Mouse (Mus musculus) ES-E14 (cell line): ENCODE results near the gene Tpbg.

Experiments used
- CHD2 ChIP-seq: IDR thresholded peaks from 2 replicates; pipeline ENCODE4 v1.6.1; 2014; ENCODE audit warnings: mild to moderate bottlenecking, low read depth, low read length, inconsistent platforms
- HCFC1 ChIP-seq: IDR thresholded peaks from 2 replicates; pipeline ENCODE4 v1.6.1; 2012; ENCODE audit warnings: low read length, inconsistent platforms, borderline replicate concordance; ENCODE audit not compliant: insufficient read depth
- MAFK ChIP-seq: IDR thresholded peaks from 2 replicates; pipeline ENCODE4 v1.6.1; 2014; ENCODE audit warnings: mild to moderate bottlenecking, low read depth, low read length, inconsistent platforms; ENCODE audit not compliant: insufficient read depth
- ZC3H11A ChIP-seq: IDR thresholded peaks from 2 replicates; pipeline ENCODE4 v1.6.1; 2012; ENCODE audit warnings: low read depth, mild to moderate bottlenecking, inconsistent platforms, low read length, borderline replicate concordance
- ZNF384 ChIP-seq: IDR thresholded peaks from 2 replicates; pipeline ENCODE4 v1.6.1; 2012; ENCODE audit warnings: low read depth, low read length, inconsistent platforms

DNA sequence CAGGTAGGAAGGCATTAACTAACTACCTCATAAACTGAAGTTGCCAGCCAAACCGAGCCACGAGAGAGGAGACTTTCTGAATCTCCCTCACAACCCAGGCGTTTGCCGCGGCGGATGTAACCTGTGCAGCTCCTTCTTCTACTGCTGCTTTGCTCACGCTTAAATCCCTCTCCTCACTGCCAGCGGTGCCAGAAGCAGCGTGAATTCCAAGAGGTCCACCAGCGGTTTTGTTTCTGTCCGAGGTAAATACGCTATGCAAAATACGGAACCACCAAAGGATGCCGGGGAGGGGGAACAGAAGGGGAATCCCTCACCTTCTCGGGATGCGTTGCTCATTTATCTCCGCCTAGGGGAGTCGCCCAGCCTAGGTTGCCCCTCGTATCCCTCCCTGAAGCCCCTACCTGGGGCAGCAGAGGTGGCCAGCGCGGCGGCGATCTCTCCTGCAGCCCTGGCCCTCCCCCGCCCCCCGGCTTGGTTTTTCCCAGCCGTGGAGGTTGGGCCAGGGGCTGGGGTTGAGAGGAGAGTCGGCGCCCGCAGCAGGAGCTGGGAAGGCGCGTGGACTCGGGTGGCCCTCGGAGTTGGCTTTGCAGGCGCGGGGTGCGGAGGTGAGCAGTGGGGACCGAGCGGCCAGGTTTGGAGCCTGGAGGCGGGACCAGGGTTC, at the start of gene Tpbg:
- TF ChIP-seq MAFK, result no peak
- no peak for TF ChIP-seq ZC3H11A
- TF ChIP-seq CHD2, result no peak
- no peak for TF ChIP-seq ZNF384
- no peak for TF ChIP-seq HCFC1
